Mouse (Mus musculus): Measurements from ENCODE around the gene Cib4. TPM values are rescaled to one million over a fixed set of nuclear protein-coding genes. Genes with fewer than 3 reads are reported as not detected.

The Cib4 gene
- polyA plus RNA-seq, 1 experiment from 2014 or later = not detected

DNA sequence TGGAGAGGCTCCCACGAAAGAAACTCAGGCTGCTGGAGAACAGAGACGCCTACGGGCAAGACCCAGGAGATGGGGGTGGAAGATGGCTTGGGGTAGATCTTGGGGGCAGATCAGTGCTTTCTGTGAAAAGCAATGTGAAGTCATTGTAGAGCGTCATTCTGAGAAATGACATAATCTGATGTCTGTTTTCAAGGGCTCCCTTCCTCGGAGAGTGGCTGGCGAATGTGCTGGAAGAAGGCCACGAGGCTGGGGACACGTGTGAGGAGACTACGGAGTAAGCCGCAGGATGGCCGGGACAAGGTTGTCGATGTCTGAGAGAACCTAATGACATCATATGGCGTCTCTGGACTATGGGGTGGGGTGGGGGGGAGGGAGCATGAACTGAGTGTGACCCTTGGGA, 8.3 kb upstream of the Cib4 start:
- no peak overlapping the region for H3K4me2 ChIP-seq
- ATAC-seq (ENCODE audit: insufficient read depth) (no peak), DNase-seq (no peak)
- 77% methylated on average over 13 of the region's 13 CpGs for WGBS
- no peak overlapping the region for H3K4me3 ChIP-seq (ENCODE audit: low read depth, low read length)
- no peaks in the 10 kb centered on the region for H3K27me3 ChIP-seq (ENCODE audit: insufficient read depth, low read length)
- H3K27ac ChIP-seq (ENCODE audit: low read depth) = no peak overlapping the region
- no peak for TF ChIP-seq CTCF (IDR thresholded peaks at IDR 0.05; ENCODE audit: low read depth)
- H3K4me1 ChIP-seq (ENCODE audit: insufficient read depth) = peaks cover 14% of the 10 kb centered on the region; the same call in 1 of the 2 replicates
- H3K9me3 ChIP-seq (ENCODE audit: low read depth, low read length) = no peaks in the 10 kb centered on the region
- no peak overlapping the region for H3K9ac ChIP-seq
- H3K36me3 ChIP-seq (ENCODE audit: insufficient read depth) = no peaks in the 10 kb centered on the region

GRCm38 (mm10) chr5:30552006-30552405, 6.4 kb upstream of the Cib4 start:
- H3K4me3 ChIP-seq (ENCODE audit: low read depth, low read length) = no peak overlapping the region
- 62% methylated on average over 6 of the region's 6 CpGs for WGBS
- H3K4me1 ChIP-seq (ENCODE audit: insufficient read depth) = peaks cover 14% of the 10 kb centered on the region; the same call in 1 of the 2 replicates
- H3K27me3 ChIP-seq (ENCODE audit: insufficient read depth, low read length) = no peaks in the 10 kb centered on the region
- H3K36me3 ChIP-seq (ENCODE audit: insufficient read depth) = no peaks in the 10 kb centered on the region
- no peak overlapping the region for H3K9ac ChIP-seq
- no peak overlapping the region for H3K27ac ChIP-seq (ENCODE audit: low read depth)
- TF ChIP-seq CTCF (IDR thresholded peaks at IDR 0.05; ENCODE audit: low read depth) = no peak
- no peak for ATAC-seq (ENCODE audit: insufficient read depth)
- no peaks in the 10 kb centered on the region for H3K9me3 ChIP-seq (ENCODE audit: low read depth, low read length)
- peak; percentile 53 for DNase-seq
- no peak overlapping the region for H3K4me2 ChIP-seq

DNA sequence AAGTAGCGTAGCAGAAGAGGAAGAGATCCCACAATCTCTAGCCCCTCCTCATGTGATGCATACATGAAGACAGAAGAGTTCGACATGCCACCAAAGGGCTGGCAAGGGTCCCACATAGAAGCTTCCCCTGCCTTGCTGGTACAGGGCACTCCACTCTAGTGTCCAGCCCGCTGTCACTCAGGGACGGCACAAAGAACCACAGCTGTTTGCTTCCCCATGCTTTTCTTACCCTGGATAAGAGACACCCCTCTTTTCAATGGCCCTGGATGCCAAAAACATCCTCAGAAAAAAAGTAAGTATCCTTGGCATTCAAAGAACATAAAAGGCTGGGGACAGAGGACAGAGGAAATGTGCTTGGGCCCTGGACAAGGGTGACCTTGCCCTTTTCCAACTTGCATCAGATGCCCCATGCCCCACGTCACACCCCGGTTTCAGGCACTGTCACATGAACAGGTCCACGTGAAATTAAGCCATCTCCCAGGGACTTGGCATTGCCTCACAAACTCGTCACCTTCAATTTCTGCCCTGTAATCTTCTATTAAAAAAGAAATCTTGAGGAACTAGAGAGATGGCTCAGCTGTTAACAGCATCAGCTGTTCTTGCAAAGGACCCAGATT, 5.5 kb upstream of the Cib4 start:
- no peaks in the 10 kb centered on the region for H3K27me3 ChIP-seq (ENCODE audit: insufficient read depth, low read length)
- WGBS = 78% methylated on average over 8 of the region's 8 CpGs

GRCm38 (mm10) chr5:30550334-30551021, 4.8 kb upstream of the Cib4 start:
- TF ChIP-seq CTCF (IDR thresholded peaks at IDR 0.05; ENCODE audit: low read depth) = 0 out of 2 replicates have a peak, but pooled peaks have one; percentile 19
- no peaks in the 10 kb centered on the region for H3K36me3 ChIP-seq (ENCODE audit: insufficient read depth)
- H3K9me3 ChIP-seq (ENCODE audit: low read depth, low read length) = no peaks in the 10 kb centered on the region
- H3K4me1 ChIP-seq (ENCODE audit: insufficient read depth) = 0 out of 2 replicates have a peak, but pooled peaks cover 3% of the 10 kb centered on the region
- no peaks in the 10 kb centered on the region for H3K27me3 ChIP-seq (ENCODE audit: insufficient read depth, low read length)
- H3K4me3 ChIP-seq (ENCODE audit: low read depth, low read length) = no peak overlapping the region
- ATAC-seq (ENCODE audit: insufficient read depth) = peak; percentile 57; the same call in 1 of the 2 replicates
- H3K9ac ChIP-seq = no peak overlapping the region
- 61% methylated on average over 9 of the region's 9 CpGs for WGBS
- no peak overlapping the region for H3K4me2 ChIP-seq
- no peak overlapping the region for H3K27ac ChIP-seq (ENCODE audit: low read depth)
- peak; percentile 66 for DNase-seq

More for the DNA sequence above, 5.5 kb upstream of the Cib4 start:
- Histone ChIP-seq H3K4me3 (ENCODE audit: low read depth, low read length) (no peak overlapping the region), H3K36me3 (ENCODE audit: insufficient read depth) (no peaks in the 10 kb centered on the region), H3K9ac (no peak overlapping the region), H3K4me2 (no peak overlapping the region), H3K9me3 (ENCODE audit: low read depth, low read length) (no peaks in the 10 kb centered on the region), H3K27ac (ENCODE audit: low read depth) (no peak overlapping the region), H3K4me1 (ENCODE audit: insufficient read depth) (peaks cover 6% of the 10 kb centered on the region; the same call in 1 of the 2 replicates)
- ATAC-seq (ENCODE audit: insufficient read depth) (no peak), DNase-seq (no peak)
- no peak for TF ChIP-seq CTCF (IDR thresholded peaks at IDR 0.05; ENCODE audit: low read depth)

- TF ChIP-seq CTCF (IDR thresholded peaks at IDR 0.05; ENCODE audit: low read depth) = no peak
- H3K9ac ChIP-seq = no peak overlapping the region
- 45% methylated on average over 2 of the region's 2 CpGs for WGBS
Observed at GRCm38 (mm10) chr5:30548681-30549080, 3.0 kb upstream of the Cib4 start.

DNA sequence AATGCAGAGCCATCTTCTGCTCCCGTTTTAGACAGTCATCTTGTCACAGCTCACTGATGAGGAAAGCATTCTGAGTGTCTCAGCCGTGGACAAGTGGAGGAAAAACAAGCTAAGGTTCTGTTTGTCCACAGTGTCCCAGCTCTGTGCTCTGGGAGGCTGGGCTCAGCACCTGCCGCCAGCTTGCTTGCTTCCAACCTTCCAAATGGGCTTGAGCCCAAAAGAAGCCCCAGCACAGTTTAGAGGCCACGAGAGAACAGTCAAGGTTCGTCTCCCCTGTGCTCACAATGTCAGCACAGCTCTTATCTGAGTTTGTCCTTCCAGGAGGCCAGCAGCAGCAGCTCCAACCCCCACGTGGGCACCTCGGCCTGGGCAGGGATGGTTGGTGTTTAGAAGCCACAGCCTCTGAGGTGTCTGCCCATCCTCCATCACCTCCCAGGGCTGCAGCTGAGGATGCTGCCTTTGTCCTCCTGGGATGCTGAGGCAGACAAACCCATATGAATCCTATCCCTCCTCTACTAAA, 9.5 kb downstream of the Cib4 start:
- H3K4me2 ChIP-seq = no peak overlapping the region

More at GRCm38 (mm10) chr5:30548681-30549080, 3.0 kb upstream of the Cib4 start:
- Histone ChIP-seq H3K27ac (ENCODE audit: low read depth) (no peak overlapping the region), H3K4me1 (ENCODE audit: insufficient read depth) (no peaks in the 10 kb centered on the region), H3K4me2 (no peak overlapping the region), H3K36me3 (ENCODE audit: insufficient read depth) (no peaks in the 10 kb centered on the region), H3K27me3 (ENCODE audit: insufficient read depth, low read length) (no peaks in the 10 kb centered on the region), H3K4me3 (ENCODE audit: low read depth, low read length) (no peak overlapping the region), H3K9me3 (ENCODE audit: low read depth, low read length) (no peaks in the 10 kb centered on the region)
- no peak for ATAC-seq (ENCODE audit: insufficient read depth)
- no peak for DNase-seq

GRCm38 (mm10) chr5:30534637-30535036, 11.0 kb downstream of the Cib4 start:
- no peaks in the 10 kb centered on the region for H3K36me3 ChIP-seq (ENCODE audit: insufficient read depth)
- peaks cover 12% of the 10 kb centered on the region for H3K4me1 ChIP-seq (ENCODE audit: insufficient read depth)
- no peak for TF ChIP-seq CTCF (IDR thresholded peaks at IDR 0.05; ENCODE audit: low read depth)
- no peaks in the 10 kb centered on the region for H3K27me3 ChIP-seq (ENCODE audit: insufficient read depth, low read length)
- DNase-seq (no peak), ATAC-seq (ENCODE audit: insufficient read depth) (no peak)
- 72% methylated on average over 6 of the region's 6 CpGs for WGBS
- no peak overlapping the region for H3K4me3 ChIP-seq (ENCODE audit: low read depth, low read length)
- no peak overlapping the region for H3K4me2 ChIP-seq
- no peaks in the 10 kb centered on the region for H3K9me3 ChIP-seq (ENCODE audit: low read depth, low read length)
- H3K9ac ChIP-seq = no peak overlapping the region
- no peak overlapping the region for H3K27ac ChIP-seq (ENCODE audit: low read depth)

More for the DNA sequence above, 9.5 kb downstream of the Cib4 start:
- H3K9me3 ChIP-seq (ENCODE audit: low read depth, low read length) = no peaks in the 10 kb centered on the region
- DNase-seq (no peak), ATAC-seq (ENCODE audit: insufficient read depth) (no peak)
- H3K4me1 ChIP-seq (ENCODE audit: insufficient read depth) = peaks cover 9% of the 10 kb centered on the region
- H3K36me3 ChIP-seq (ENCODE audit: insufficient read depth) = no peaks in the 10 kb centered on the region
- H3K4me3 ChIP-seq (ENCODE audit: low read depth, low read length) = no peak overlapping the region
- no peak overlapping the region for H3K9ac ChIP-seq
- H3K27me3 ChIP-seq (ENCODE audit: insufficient read depth, low read length) = no peaks in the 10 kb centered on the region
- TF ChIP-seq CTCF (IDR thresholded peaks at IDR 0.05; ENCODE audit: low read depth) = no peak
- 18% methylated on average over 7 of the region's 7 CpGs for WGBS
- no peak overlapping the region for H3K27ac ChIP-seq (ENCODE audit: low read depth)

Data from lung, embryonic 14.5 days (tissue).